Mouse (Mus musculus): Measurements from ENCODE around the gene Ankfn1. TPM values are rescaled to one million over a fixed set of nuclear protein-coding genes. Genes with fewer than 3 reads are reported as not detected.

The Ankfn1 gene
- polyA plus RNA-seq (2014; fragmentation: Nextera tagmentation; extraction: Ambion mirVana): 0.05 TPM in 1 of 2 replicates, not detected in the other

GRCm38 (mm10) chr11:89777431-89777830 is at the start of gene Ankfn1:
Ankfn1 (minus strand) TSS chr11:89777653.
- Histone ChIP-seq H3K36me3 (ENCODE audit: control insufficient read depth, insufficient read depth, low read length) (no peaks in the 10 kb centered on the region), H3K4me3 (ENCODE audit: low read depth, low read length) (no peak within 1 kb of the TSS), H3K4me2 (ENCODE audit: low read depth, severe bottlenecking) (no peak within 1 kb of the TSS), H3K9ac (ENCODE audit: low read length) (no peak within 1 kb of the TSS), H3K27me3 (ENCODE audit: control insufficient read depth, insufficient read depth, low read length) (no peaks in the 10 kb centered on the region), H3K27ac (replicated peaks; ENCODE audit: low read depth, low read length) (no peak within 1 kb of the TSS), H3K9me3 (ENCODE audit: control insufficient read depth, low read length) (no peaks in the 10 kb centered on the region), H3K4me1 (ENCODE audit: control insufficient read depth, insufficient read depth, low read length) (0 out of 2 replicates have a peak, but pooled peaks cover 2% of the 10 kb centered on the region)
- DNase-seq (ENCODE audit: low spot score) (no peak), ATAC-seq (ENCODE audit: insufficient number of reproducible peaks, low FRiP score, low TSS enrichment, low read depth) (no peak)
- WGBS: 32% methylated on average over 7 of the region's 7 CpGs

DNA sequence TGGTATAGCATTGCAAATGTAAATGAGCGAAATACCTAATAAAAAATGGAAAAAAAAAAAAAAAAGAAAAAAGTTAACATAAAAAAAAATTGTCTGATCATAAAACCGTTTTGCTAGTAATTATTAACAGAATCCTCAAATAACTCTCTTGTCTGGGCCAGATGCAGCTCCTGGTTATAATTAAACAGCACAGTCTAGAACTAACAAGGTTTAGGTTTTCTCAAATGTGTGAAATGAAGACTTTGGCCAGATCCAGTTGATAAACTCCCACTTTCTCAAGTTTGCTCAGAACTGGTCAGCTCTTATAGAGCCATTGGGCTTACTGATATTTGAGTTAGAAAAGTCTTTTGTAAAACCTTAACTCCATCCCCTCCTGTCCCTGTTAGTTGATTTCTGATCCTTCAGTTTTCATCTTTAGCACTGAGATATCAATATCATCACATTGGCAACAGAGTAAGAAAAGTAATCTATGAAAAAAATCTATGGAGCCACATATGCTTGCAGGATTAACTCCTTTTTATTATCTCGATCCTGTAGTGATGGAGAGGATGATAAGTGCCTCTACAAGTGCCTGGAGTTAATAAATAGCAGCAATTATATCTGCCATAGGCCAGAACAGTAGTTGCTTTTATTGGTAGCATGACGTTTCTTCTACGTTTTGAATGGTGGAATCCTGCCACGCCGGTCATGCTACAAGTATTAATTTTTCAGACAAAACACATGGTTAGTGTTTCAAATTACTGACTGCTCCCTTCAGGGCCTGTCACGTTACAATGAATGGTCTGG is 46.4 kb upstream of the Ankfn1 start:
- H3K27me3 ChIP-seq (ENCODE audit: control insufficient read depth, insufficient read depth, low read length): no peaks in the 10 kb centered on the region
- H3K9ac ChIP-seq (ENCODE audit: low read length): no peak overlapping the region
- H3K4me1 ChIP-seq (ENCODE audit: control insufficient read depth, insufficient read depth, low read length): no peaks in the 10 kb centered on the region
- no peak for DNase-seq (ENCODE audit: low spot score)
- no peak for ATAC-seq (ENCODE audit: insufficient number of reproducible peaks, low FRiP score, low TSS enrichment, low read depth)
- H3K4me2 ChIP-seq (ENCODE audit: low read depth, severe bottlenecking): no peak overlapping the region
- H3K4me3 ChIP-seq (ENCODE audit: low read depth, low read length): no peak overlapping the region
- H3K9me3 ChIP-seq (ENCODE audit: control insufficient read depth, low read length): no peaks in the 10 kb centered on the region
- no peak overlapping the region for H3K27ac ChIP-seq (replicated peaks; ENCODE audit: low read depth, low read length)
- H3K36me3 ChIP-seq (ENCODE audit: control insufficient read depth, insufficient read depth, low read length): no peaks in the 10 kb centered on the region
- WGBS: 62% methylated on average over 8 of the region's 8 CpGs

DNA sequence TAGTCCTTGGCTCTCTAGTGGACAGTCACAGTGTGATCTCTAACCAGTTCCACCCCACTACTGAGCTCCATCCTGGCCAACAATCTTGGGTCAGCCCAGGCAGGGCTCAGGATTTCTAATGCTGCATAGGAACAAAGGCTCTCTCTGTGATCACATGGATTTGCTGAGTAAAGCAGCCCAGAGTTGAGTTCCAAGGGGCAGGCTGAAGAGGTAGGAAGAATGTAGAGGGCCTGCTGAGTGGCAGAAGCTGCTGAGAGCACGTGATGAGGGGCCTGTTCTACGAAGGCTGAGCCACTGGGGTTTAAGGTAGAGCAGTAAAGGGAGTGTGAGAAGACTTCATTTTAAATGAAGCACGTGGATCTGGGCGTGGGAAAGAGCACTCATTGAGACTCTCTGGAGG is 41.1 kb upstream of the Ankfn1 start:
- H3K4me3 ChIP-seq (ENCODE audit: low read depth, low read length): no peak overlapping the region
- no peaks in the 10 kb centered on the region for H3K27me3 ChIP-seq (ENCODE audit: control insufficient read depth, insufficient read depth, low read length)
- H3K4me2 ChIP-seq (ENCODE audit: low read depth, severe bottlenecking): no peak overlapping the region
- 66% methylated on average over 4 of the region's 4 CpGs for WGBS
- no peak overlapping the region for H3K27ac ChIP-seq (replicated peaks; ENCODE audit: low read depth, low read length)
- no peaks in the 10 kb centered on the region for H3K4me1 ChIP-seq (ENCODE audit: control insufficient read depth, insufficient read depth, low read length)
- H3K9me3 ChIP-seq (ENCODE audit: control insufficient read depth, low read length): no peaks in the 10 kb centered on the region
- H3K9ac ChIP-seq (ENCODE audit: low read length): no peak overlapping the region
- no peaks in the 10 kb centered on the region for H3K36me3 ChIP-seq (ENCODE audit: control insufficient read depth, insufficient read depth, low read length)
- no peak for DNase-seq (ENCODE audit: low spot score)
- no peak for ATAC-seq (ENCODE audit: insufficient number of reproducible peaks, low FRiP score, low TSS enrichment, low read depth)

- ATAC-seq (ENCODE audit: insufficient number of reproducible peaks, low FRiP score, low TSS enrichment, low read depth) (no peak), DNase-seq (ENCODE audit: low spot score) (no peak)
- H3K9ac ChIP-seq (ENCODE audit: low read length): no peak overlapping the region
- 87% methylated on average over 1 of the region's 1 CpGs for WGBS
- H3K9me3 ChIP-seq (ENCODE audit: control insufficient read depth, low read length): no peaks in the 10 kb centered on the region
- no peak overlapping the region for H3K27ac ChIP-seq (replicated peaks; ENCODE audit: low read depth, low read length)
- no peak overlapping the region for H3K4me2 ChIP-seq (ENCODE audit: low read depth, severe bottlenecking)
- no peaks in the 10 kb centered on the region for H3K36me3 ChIP-seq (ENCODE audit: control insufficient read depth, insufficient read depth, low read length)
- no peaks in the 10 kb centered on the region for H3K27me3 ChIP-seq (ENCODE audit: control insufficient read depth, insufficient read depth, low read length)
- no peak overlapping the region for H3K4me3 ChIP-seq (ENCODE audit: low read depth, low read length)
- H3K4me1 ChIP-seq (ENCODE audit: control insufficient read depth, insufficient read depth, low read length): no peaks in the 10 kb centered on the region
These were observed 34.0 kb upstream of the Ankfn1 start for GRCm38 (mm10) chr11:89811403-89811802.

- ATAC-seq (ENCODE audit: insufficient number of reproducible peaks, low FRiP score, low TSS enrichment, low read depth): no peak
- no peaks in the 10 kb centered on the region for H3K36me3 ChIP-seq (ENCODE audit: control insufficient read depth, insufficient read depth, low read length)
- H3K9ac ChIP-seq (ENCODE audit: low read length): no peak overlapping the region
- no peak overlapping the region for H3K4me3 ChIP-seq (ENCODE audit: low read depth, low read length)
- no peaks in the 10 kb centered on the region for H3K27me3 ChIP-seq (ENCODE audit: control insufficient read depth, insufficient read depth, low read length)
- no peak for DNase-seq (ENCODE audit: low spot score)
- H3K4me1 ChIP-seq (ENCODE audit: control insufficient read depth, insufficient read depth, low read length): no peaks in the 10 kb centered on the region
- no peak overlapping the region for H3K4me2 ChIP-seq (ENCODE audit: low read depth, severe bottlenecking)
- 84% methylated on average over 11 of the region's 11 CpGs for whole genome bisulfite sequencing
- no peak overlapping the region for H3K27ac ChIP-seq (replicated peaks; ENCODE audit: low read depth, low read length)
- no peaks in the 10 kb centered on the region for H3K9me3 ChIP-seq (ENCODE audit: control insufficient read depth, low read length)
These were observed 30.5 kb upstream of the Ankfn1 start for GRCm38 (mm10) chr11:89807998-89808397.

GRCm38 (mm10) chr11:89804822-89805221 is 27.4 kb upstream of the Ankfn1 start:
- WGBS: 68% methylated on average over 5 of the region's 5 CpGs
- Histone ChIP-seq H3K36me3 (ENCODE audit: control insufficient read depth, insufficient read depth, low read length) (no peaks in the 10 kb centered on the region), H3K4me2 (ENCODE audit: low read depth, severe bottlenecking) (no peak overlapping the region), H3K27me3 (ENCODE audit: control insufficient read depth, insufficient read depth, low read length) (no peaks in the 10 kb centered on the region), H3K4me3 (ENCODE audit: low read depth, low read length) (no peak overlapping the region), H3K9me3 (ENCODE audit: control insufficient read depth, low read length) (no peaks in the 10 kb centered on the region), H3K4me1 (ENCODE audit: control insufficient read depth, insufficient read depth, low read length) (no peaks in the 10 kb centered on the region), H3K27ac (replicated peaks; ENCODE audit: low read depth, low read length) (no peak overlapping the region), H3K9ac (ENCODE audit: low read length) (no peak overlapping the region)
- no peak for ATAC-seq (ENCODE audit: insufficient number of reproducible peaks, low FRiP score, low TSS enrichment, low read depth)
- no peak for DNase-seq (ENCODE audit: low spot score)

DNA sequence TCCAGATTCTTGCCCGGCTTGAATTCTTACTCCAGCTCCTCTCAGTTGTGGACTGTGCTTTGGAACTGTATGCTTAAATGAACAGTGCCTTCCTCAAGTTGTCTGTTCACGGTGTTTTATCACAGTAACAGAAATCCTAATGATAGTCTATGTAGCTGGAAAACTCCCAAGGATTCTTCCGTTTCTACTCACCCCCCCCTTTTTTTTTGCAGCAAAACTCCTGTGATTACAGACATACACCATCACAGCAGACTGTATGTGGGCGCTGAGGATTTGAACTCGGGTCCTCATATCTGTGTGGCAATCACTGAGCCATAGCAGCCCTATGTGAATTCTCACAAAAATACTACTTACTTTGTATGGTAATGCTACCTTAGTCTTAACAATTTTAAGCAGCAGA is 26.5 kb upstream of the Ankfn1 start:
- Histone ChIP-seq H3K4me1 (ENCODE audit: control insufficient read depth, insufficient read depth, low read length) (no peaks in the 10 kb centered on the region), H3K9ac (ENCODE audit: low read length) (no peak overlapping the region), H3K4me2 (ENCODE audit: low read depth, severe bottlenecking) (no peak overlapping the region), H3K9me3 (ENCODE audit: control insufficient read depth, low read length) (no peaks in the 10 kb centered on the region), H3K27ac (replicated peaks; ENCODE audit: low read depth, low read length) (no peak overlapping the region), H3K27me3 (ENCODE audit: control insufficient read depth, insufficient read depth, low read length) (no peaks in the 10 kb centered on the region), H3K4me3 (ENCODE audit: low read depth, low read length) (no peak overlapping the region), H3K36me3 (ENCODE audit: control insufficient read depth, insufficient read depth, low read length) (no peaks in the 10 kb centered on the region)
- no peak for DNase-seq (ENCODE audit: low spot score)
- ATAC-seq (ENCODE audit: insufficient number of reproducible peaks, low FRiP score, low TSS enrichment, low read depth): no peak
- 76% methylated on average over 5 of the region's 5 CpGs for WGBS

- WGBS: 88% methylated on average over 3 of the region's 3 CpGs
- DNase-seq (ENCODE audit: low spot score): no peak
- H3K9ac ChIP-seq (ENCODE audit: low read length): no peak overlapping the region
These were observed 15.3 kb upstream of the Ankfn1 start for GRCm38 (mm10) chr11:89792709-89793108.

GRCm38 (mm10) chr11:89776070-89776469 is 1.4 kb downstream of the Ankfn1 start:
- Histone ChIP-seq H3K9me3 (ENCODE audit: control insufficient read depth, low read length) (no peaks in the 10 kb centered on the region), H3K36me3 (ENCODE audit: control insufficient read depth, insufficient read depth, low read length) (no peaks in the 10 kb centered on the region), H3K4me1 (ENCODE audit: control insufficient read depth, insufficient read depth, low read length) (0 out of 2 replicates have a peak, but pooled peaks cover 2% of the 10 kb centered on the region), H3K4me2 (ENCODE audit: low read depth, severe bottlenecking) (no peak overlapping the region), H3K27me3 (ENCODE audit: control insufficient read depth, insufficient read depth, low read length) (no peaks in the 10 kb centered on the region), H3K4me3 (ENCODE audit: low read depth, low read length) (no peak overlapping the region), H3K9ac (ENCODE audit: low read length) (no peak overlapping the region), H3K27ac (replicated peaks; ENCODE audit: low read depth, low read length) (no peak overlapping the region)
- 72% methylated on average over 3 of the region's 3 CpGs for WGBS
- no peak for DNase-seq (ENCODE audit: low spot score)
- no peak for ATAC-seq (ENCODE audit: insufficient number of reproducible peaks, low FRiP score, low TSS enrichment, low read depth)

More at GRCm38 (mm10) chr11:89792709-89793108, 15.3 kb upstream of the Ankfn1 start:
- H3K27ac ChIP-seq (replicated peaks; ENCODE audit: low read depth, low read length): no peak overlapping the region
- ATAC-seq (ENCODE audit: insufficient number of reproducible peaks, low FRiP score, low TSS enrichment, low read depth): no peak
- no peak overlapping the region for H3K4me3 ChIP-seq (ENCODE audit: low read depth, low read length)
- H3K4me2 ChIP-seq (ENCODE audit: low read depth, severe bottlenecking): no peak overlapping the region
- no peaks in the 10 kb centered on the region for H3K27me3 ChIP-seq (ENCODE audit: control insufficient read depth, insufficient read depth, low read length)
- no peaks in the 10 kb centered on the region for H3K9me3 ChIP-seq (ENCODE audit: control insufficient read depth, low read length)
- no peaks in the 10 kb centered on the region for H3K4me1 ChIP-seq (ENCODE audit: control insufficient read depth, insufficient read depth, low read length)
- no peaks in the 10 kb centered on the region for H3K36me3 ChIP-seq (ENCODE audit: control insufficient read depth, insufficient read depth, low read length)

Measured in limb, embryonic 11.5 days (tissue).